Mouse (Mus musculus): ENCODE results near the gene Nfic. TPM values are rescaled to one million over a fixed set of nuclear protein-coding genes. Genes with fewer than 3 reads are reported as not detected.
A peak's percentile ranks its signal among the peaks of the same experiment; 100 is the strongest.

The Nfic gene
- total RNA-seq, 2 experiments from 2014 or later: 133 TPM

- intact Hi-C loops (cut with DNase I): no loop called here
- peak; percentile 90 to 95 for DNase-seq
Observed at GRCm38 (mm10) chr10:81432868-81433262, 22.6 kb downstream of the Nfic start.

- intact Hi-C loops (cut with DNase I): no loop called here
- DNase-seq: no peak
Observed at GRCm38 (mm10) chr10:81432169-81432867, 23.1 kb downstream of the Nfic start.

- peak; percentile 24 to 35 for DNase-seq
- intact Hi-C loops (cut with DNase I): no loop called here
Observed at GRCm38 (mm10) chr10:81431526-81432168, 23.8 kb downstream of the Nfic start.

GRCm38 (mm10) chr10:81430831-81431525, 24.5 kb downstream of the Nfic start:
- peak; percentile 71 to 75 for DNase-seq
- intact Hi-C loops (cut with DNase I): no loop called here

GRCm38 (mm10) chr10:81430141-81430830, 25.1 kb downstream of the Nfic start:
- intact Hi-C loops (cut with DNase I): no loop called here
- peak; percentile 90 to 91 for DNase-seq

- intact Hi-C loops (cut with DNase I): no loop called here
- peak; percentile 87 to 88 for DNase-seq
Observed at GRCm38 (mm10) chr10:81429605-81430061, 25.8 kb downstream of the Nfic start.

GRCm38 (mm10) chr10:81429092-81429491, 26.3 kb downstream of the Nfic start:
- intact Hi-C loops (cut with DNase I): no loop called here
- peak in 1 of 2 experiments; percentile 14 for DNase-seq

GRCm38 (mm10) chr10:81428507-81428870, 26.9 kb downstream of the Nfic start:
- DNase-seq: no peak
- intact Hi-C loops (cut with DNase I): no loop called here

- intact Hi-C loops (cut with DNase I): no loop called here
Observed at GRCm38 (mm10) chr10:81427804-81428506, 27.5 kb downstream of the Nfic start.

GRCm38 (mm10) chr10:81427327-81427726, 28.1 kb downstream of the Nfic start:
- intact Hi-C loops (cut with DNase I): no loop called here
- DNase-seq: no peak

More at GRCm38 (mm10) chr10:81427804-81428506, 27.5 kb downstream of the Nfic start:
- peak in 1 of 2 experiments; percentile 4 for DNase-seq

- intact Hi-C loops (cut with DNase I): no loop called here
- DNase-seq: peak; percentile 79 to 83
Observed at GRCm38 (mm10) chr10:81426897-81427296, 28.5 kb downstream of the Nfic start.

GRCm38 (mm10) chr10:81426081-81426671, 29.3 kb downstream of the Nfic start:
- peak; percentile 42 to 56 for DNase-seq

GRCm38 (mm10) chr10:81425236-81425850, 30.1 kb downstream of the Nfic start:
- intact Hi-C loops (cut with DNase I): loop anchor here (2.0 kb wide), 1 partner anchor 15 kb away; no protein-coding TSS in a partner anchor
- DNase-seq: peak; percentile 52 to 72

More at GRCm38 (mm10) chr10:81426081-81426671, 29.3 kb downstream of the Nfic start:
- intact Hi-C loops (cut with DNase I): no loop called here

- intact Hi-C loops (cut with DNase I): loop anchor here (2.0 kb wide), 1 partner anchor 14 kb away; no protein-coding TSS in a partner anchor
- peak; percentile 70 to 78 for DNase-seq
Observed at GRCm38 (mm10) chr10:81424246-81425051, 31.0 kb downstream of the Nfic start.

GRCm38 (mm10) chr10:81423476-81424245, 31.8 kb downstream of the Nfic start:
- peak in 1 of 2 experiments; percentile 8 for DNase-seq
- intact Hi-C loops (cut with DNase I): loop anchor here (2.0 kb wide), 1 partner anchor 13 kb away; no protein-coding TSS in a partner anchor

GRCm38 (mm10) chr10:81422661-81423217, 32.7 kb downstream of the Nfic start:
- DNase-seq: peak in 1 of 2 experiments; percentile 7
- intact Hi-C loops (cut with DNase I): no loop called here

- intact Hi-C loops (cut with DNase I): no loop called here
- DNase-seq: peak; percentile 3 to 21
Observed at GRCm38 (mm10) chr10:81422191-81422590, 33.2 kb downstream of the Nfic start.

Data from heart, postnatal 14 days (tissue).